Mouse (Mus musculus) spleen, adult 2 months (tissue): Measurements from ENCODE around the gene Hacl1. TPM values are rescaled to one million over a fixed set of nuclear protein-coding genes. Genes with fewer than 3 reads are reported as not detected.
"Not testable (repeated sequence)": the region's sequence is repeated elsewhere in the genome, so short reads cannot be mapped to it uniquely, and the experiment has no call there.

ENCODE experiments used
- DNase-seq, 2 experiments: peaks; one replicate each; pipeline versions ENCODE4 v3.0.0 to v3.0.0-alpha.2; 2012 to 2021; ENCODE audit warnings: low spot score in 2 of 2, low read depth in 1 of 2
- H3K27ac ChIP-seq: fragments of 200-500 bp; 2 replicates; pipeline ENCODE4 v1.5.1; 2012; ENCODE audit warnings: low read length, inconsistent platforms; ENCODE audit not compliant: insufficient read depth
- H3K27me3 ChIP-seq: fragments of 200-500 bp; 2 replicates; pipeline ENCODE4 v1.6.1; 2012; ENCODE audit warnings: mild to moderate bottlenecking, moderate library complexity, low read length, inconsistent platforms; ENCODE audit not compliant: control insufficient read depth, insufficient read depth
- H3K36me3 ChIP-seq: fragments of 200-500 bp; 2 replicates; pipeline ENCODE4 v1.6.1; 2012; ENCODE audit warnings: mild to moderate bottlenecking, low read length, inconsistent platforms; ENCODE audit not compliant: control insufficient read depth, insufficient read depth
- H3K4me1 ChIP-seq: fragments of 200-500 bp; 2 replicates; pipeline ENCODE4 v1.6.1; 2011; ENCODE audit warnings: inconsistent platforms; ENCODE audit not compliant: control insufficient read depth, insufficient read depth, insufficient read length
- H3K4me3 ChIP-seq: fragments of 200-500 bp; 2 replicates; pipeline ENCODE4 v1.5.1; 2011; ENCODE audit warnings: mild to moderate bottlenecking, inconsistent platforms; ENCODE audit not compliant: insufficient read depth, insufficient read length; ENCODE audit errors: extremely low read depth
- CTCF ChIP-seq: fragments of 200-500 bp; IDR thresholded peaks from 2 replicates; pipeline ENCODE4 v1.5.1; 2011; ENCODE audit warnings: mild to moderate bottlenecking, inconsistent platforms; ENCODE audit not compliant: insufficient read depth, insufficient read length, insufficient replicate concordance; ENCODE audit errors: extremely low read depth
- POLR2A ChIP-seq: fragments of 200-500 bp; IDR thresholded peaks from 2 replicates; pipeline ENCODE4 v1.6.1; 2011; ENCODE audit warnings: low read depth, low read length, inconsistent platforms
- WGBS: fragments of 180-500 bp; shearing (Covaris S2); methylation state at CpG from one replicate; pipeline ENCODE4 v1.1.7; 2018; 5-methylcytosine and 5-hydroxymethylcytosine counted together
- polyA plus RNA-seq: library from polyadenylated mRNA; depleted of rRNA; stranded (reverse); fragments of >200 nt; gene quantifications from 2 replicates; pipeline ENCODE4 v1.2.3, GENCODE M21; 2012

Hacl1 gene
- polyA plus RNA-seq, 1 experiment = 6.1 TPM

- Histone ChIP-seq H3K4me3 (no peak overlapping the region), H3K27ac (no peak overlapping the region), H3K4me1 (no peaks in the 10 kb centered on the region), H3K27me3 (no peaks in the 10 kb centered on the region), H3K36me3 (no peaks in the 10 kb centered on the region; the same call in 1 of the 2 replicates)
- no peak for DNase-seq
- TF ChIP-seq CTCF (no peak), POLR2A (no peak)
- 84% methylated on average over 6 of the region's 6 CpGs for WGBS
These were observed 35.6 kb downstream of the Hacl1 start for GRCm38 (mm10) chr14:31605514-31605913.

- Histone ChIP-seq H3K36me3 (no peaks in the 10 kb centered on the region; the same call in 1 of the 2 replicates), H3K27ac (no peak overlapping the region), H3K4me1 (no peaks in the 10 kb centered on the region), H3K4me3 (no peak overlapping the region), H3K27me3 (no peaks in the 10 kb centered on the region)
- WGBS = 80% methylated on average over 5 of the region's 5 CpGs
- TF ChIP-seq POLR2A = no peak
- peak; percentile 13; the same call in 1 of the 2 replicates for TF ChIP-seq CTCF
- DNase-seq = no peak
These were observed 36.2 kb downstream of the Hacl1 start for GRCm38 (mm10) chr14:31604916-31605315.

- not testable (repeated sequence) for H3K27me3 ChIP-seq, H3K36me3 ChIP-seq, H3K27ac ChIP-seq, DNase-seq, H3K4me3 ChIP-seq, H3K4me1 ChIP-seq
- WGBS = 83% methylated on average over 6 of the region's 6 CpGs
These were observed 38.5 kb downstream of the Hacl1 start for GRCm38 (mm10) chr14:31602616-31602979.

GRCm38 (mm10) chr14:31601908-31602615, 39.0 kb downstream of the Hacl1 start:
- Histone ChIP-seq H3K4me3 (no peak overlapping the region), H3K27ac (no peak overlapping the region), H3K27me3 (no peaks in the 10 kb centered on the region), H3K36me3 (no peaks in the 10 kb centered on the region; the same call in 1 of the 2 replicates), H3K4me1 (no peaks in the 10 kb centered on the region)
- DNase-seq = no peak
- 92% methylated on average over 14 of the region's 14 CpGs for WGBS
- no peak for TF ChIP-seq CTCF
- no peak for TF ChIP-seq POLR2A

GRCm38 (mm10) chr14:31597446-31597845, 43.6 kb downstream of the Hacl1 start:
- no peaks in the 10 kb centered on the region for H3K27me3 ChIP-seq
- H3K27ac ChIP-seq = no peak overlapping the region
- no peaks in the 10 kb centered on the region for H3K36me3 ChIP-seq
- TF ChIP-seq CTCF = no peak
- TF ChIP-seq POLR2A = no peak
- H3K4me3 ChIP-seq = no peak overlapping the region
- 75% methylated on average over 4 of the region's 4 CpGs for WGBS
- peaks cover 6% of the 10 kb centered on the region for H3K4me1 ChIP-seq
- no peak for DNase-seq

GRCm38 (mm10) chr14:31596408-31596807, 44.7 kb downstream of the Hacl1 start:
- Histone ChIP-seq H3K27ac (no peak overlapping the region), H3K27me3 (no peaks in the 10 kb centered on the region), H3K4me1 (peaks cover 6% of the 10 kb centered on the region), H3K4me3 (no peak overlapping the region), H3K36me3 (no peaks in the 10 kb centered on the region)
- no peak for TF ChIP-seq CTCF
- no peak for TF ChIP-seq POLR2A
- 15% methylated on average over 7 of the region's 7 CpGs for WGBS
- DNase-seq = no peak

- TF ChIP-seq POLR2A (no peak), CTCF (no peak)
- no peaks in the 10 kb centered on the region for H3K27me3 ChIP-seq
- DNase-seq = no peak
- H3K27ac ChIP-seq = no peak overlapping the region
- 49% methylated on average over 3 of the region's 3 CpGs for WGBS
- H3K4me3 ChIP-seq = no peak overlapping the region
- H3K36me3 ChIP-seq = no peaks in the 10 kb centered on the region
- peaks cover 6% of the 10 kb centered on the region for H3K4me1 ChIP-seq
These were observed 46.4 kb downstream of the Hacl1 start for GRCm38 (mm10) chr14:31594693-31595092.
